Mouse (Mus musculus) erythroblast, embryonic 14.5 days (primary cell): ENCODE data around the gene Prpf3. TPM values are rescaled to one million over a fixed set of nuclear protein-coding genes. Genes with fewer than 3 reads are reported as not detected.
"Not testable (repeated sequence)": the region's sequence is repeated elsewhere in the genome, so short reads cannot be mapped to it uniquely, and the experiment has no call there.

ENCODE experiments used
- H3K27me3 ChIP-seq: 2 replicates; pipeline ENCODE4 v1.6.1; 2012; ENCODE audit warnings: inconsistent platforms; ENCODE audit not compliant: control insufficient read depth
- H3K36me3 ChIP-seq: 2 replicates; pipeline ENCODE4 v1.6.1; 2012; ENCODE audit warnings: mild to moderate bottlenecking, inconsistent platforms; ENCODE audit not compliant: control insufficient read depth
- H3K4me1 ChIP-seq: 2 replicates; pipeline ENCODE4 v1.6.1; 2012; ENCODE audit warnings: inconsistent platforms; ENCODE audit not compliant: control insufficient read depth
- H3K4me3 ChIP-seq: replicated peaks from 2 replicates; pipeline ENCODE3; 2012; ENCODE audit warnings: moderate library complexity, mild to moderate bottlenecking, inconsistent platforms
- H3K9me3 ChIP-seq: 2 replicates; pipeline ENCODE4 v1.6.1; 2012; ENCODE audit warnings: low read length, inconsistent platforms, mixed read lengths; ENCODE audit not compliant: control insufficient read depth
- GATA1 ChIP-seq: IDR thresholded peaks from 2 replicates; pipeline ENCODE4 v1.6.1; 2012; ENCODE audit warnings: low read length, inconsistent platforms, mixed read lengths
- TAL1 ChIP-seq: IDR thresholded peaks from 3 replicates; pipeline ENCODE4 v1.6.1; 2012; ENCODE audit warnings: low read length, inconsistent platforms, mixed read lengths
- polyA plus RNA-seq: library from polyadenylated mRNA; stranded (reverse); fragments of >175 nt; gene quantifications from 2 replicates; pipeline ENCODE4 v1.2.3, GENCODE M21; 2012

Gene Prpf3
- polyA plus RNA-seq, 1 experiment: 1.6 TPM

DNA sequence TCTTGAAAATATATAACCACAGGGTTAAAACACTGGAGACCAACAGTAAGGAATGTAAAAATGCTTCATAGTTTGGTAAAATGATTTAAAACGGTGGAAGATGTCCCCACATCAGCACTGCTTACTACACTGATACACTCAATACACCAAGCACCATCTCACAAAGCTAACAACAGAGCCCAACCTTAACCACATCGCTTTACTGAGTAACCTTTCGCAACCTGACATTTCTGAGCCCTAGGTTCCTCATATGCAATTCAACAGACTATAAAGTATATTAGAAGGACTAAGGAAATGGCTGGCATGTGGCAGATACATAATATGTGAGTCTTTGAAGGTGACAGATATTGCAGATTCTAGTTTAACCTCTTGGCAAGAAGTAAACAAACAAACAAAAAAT, 39.0 kb downstream of the Prpf3 start:
- Histone ChIP-seq H3K36me3 (peaks cover 19% of the 10 kb centered on the region), H3K9me3 (no peaks in the 10 kb centered on the region), H3K27me3 (no peaks in the 10 kb centered on the region), H3K4me1 (peaks cover 56% of the 10 kb centered on the region), H3K4me3 (peak overlapping the region; percentile 73)
- TF ChIP-seq GATA1 (no peak), TAL1 (no peak)

GRCm38 (mm10) chr3:95808384-95808783, 47.3 kb downstream of the Prpf3 start:
- peaks cover 43% of the 10 kb centered on the region for H3K36me3 ChIP-seq
- TF ChIP-seq TAL1 (no peak), GATA1 (no peak)
- no peak overlapping the region for H3K4me3 ChIP-seq
- H3K27me3 ChIP-seq: no peaks in the 10 kb centered on the region
- no peaks in the 10 kb centered on the region for H3K9me3 ChIP-seq
- H3K4me1 ChIP-seq: peaks cover 57% of the 10 kb centered on the region

- Histone ChIP-seq H3K36me3 (peaks cover 46% of the 10 kb centered on the region), H3K4me1 (peaks cover 62% of the 10 kb centered on the region)
- H3K9me3 ChIP-seq: not testable (repeated sequence)
Observed at GRCm38 (mm10) chr3:95807630-95808029, 48.1 kb downstream of the Prpf3 start.

GRCm38 (mm10) chr3:95806677-95807076, 49.0 kb downstream of the Prpf3 start:
- H3K4me3 ChIP-seq: no peak overlapping the region
- H3K9me3 ChIP-seq: no peaks in the 10 kb centered on the region
- peaks cover 47% of the 10 kb centered on the region for H3K36me3 ChIP-seq
- peaks cover 62% of the 10 kb centered on the region for H3K4me1 ChIP-seq
- no peaks in the 10 kb centered on the region for H3K27me3 ChIP-seq
- no peak for TF ChIP-seq TAL1
- TF ChIP-seq GATA1: no peak

More at GRCm38 (mm10) chr3:95807630-95808029, 48.1 kb downstream of the Prpf3 start:
- not testable (repeated sequence) for H3K27me3 ChIP-seq, H3K4me3 ChIP-seq

- peaks cover 54% of the 10 kb centered on the region for H3K36me3 ChIP-seq
- TF ChIP-seq TAL1: no peak
- TF ChIP-seq GATA1: no peak
- H3K4me3 ChIP-seq: no peak overlapping the region
- H3K27me3 ChIP-seq: no peaks in the 10 kb centered on the region
- H3K4me1 ChIP-seq: peaks cover 54% of the 10 kb centered on the region
- no peaks in the 10 kb centered on the region for H3K9me3 ChIP-seq
Observed at GRCm38 (mm10) chr3:95803851-95804250, 51.8 kb downstream of the Prpf3 start.

- H3K36me3 ChIP-seq: peaks cover 24% of the 10 kb centered on the region
- no peaks in the 10 kb centered on the region for H3K9me3 ChIP-seq
- H3K27me3 ChIP-seq: no peaks in the 10 kb centered on the region
- no peak overlapping the region for H3K4me3 ChIP-seq
- peaks cover 26% of the 10 kb centered on the region for H3K4me1 ChIP-seq
- no peak for TF ChIP-seq TAL1
- no peak for TF ChIP-seq GATA1
Observed at GRCm38 (mm10) chr3:95798756-95799155, 56.9 kb downstream of the Prpf3 start.

- TF ChIP-seq GATA1: no peak
- TF ChIP-seq TAL1: no peak
- Histone ChIP-seq H3K36me3 (peaks cover 2% of the 10 kb centered on the region), H3K9me3 (no peaks in the 10 kb centered on the region), H3K27me3 (no peaks in the 10 kb centered on the region), H3K4me1 (peaks cover 6% of the 10 kb centered on the region), H3K4me3 (no peak overlapping the region)
Observed at GRCm38 (mm10) chr3:95794299-95794698, 61.4 kb downstream of the Prpf3 start.

- TF ChIP-seq GATA1: no peak
- no peak for TF ChIP-seq TAL1
- Histone ChIP-seq H3K36me3 (peaks cover 6% of the 10 kb centered on the region), H3K4me1 (peaks cover 3% of the 10 kb centered on the region), H3K9me3 (no peaks in the 10 kb centered on the region), H3K4me3 (no peak overlapping the region), H3K27me3 (no peaks in the 10 kb centered on the region)
Observed at GRCm38 (mm10) chr3:95793662-95794061, 62.0 kb downstream of the Prpf3 start.

GRCm38 (mm10) chr3:95785501-95785900, 70.2 kb downstream of the Prpf3 start:
- TF ChIP-seq GATA1 (no peak), TAL1 (no peak)
- Histone ChIP-seq H3K36me3 (peaks cover 78% of the 10 kb centered on the region), H3K9me3 (no peaks in the 10 kb centered on the region), H3K4me3 (no peak overlapping the region), H3K27me3 (no peaks in the 10 kb centered on the region), H3K4me1 (no peaks in the 10 kb centered on the region)

Other genes with a start within 250 kb of the Prpf3 start
- gene Ensa, start 230.9 kb downstream of the Prpf3 start, polyA plus RNA-seq: 2.8 and 4.2 TPM in 2 replicates
- 31.1 and 36.9 TPM in 2 replicates for gene Mcl1, start 197.1 kb downstream of the Prpf3 start, polyA plus RNA-seq
- gene Adamtsl4, start 168.0 kb downstream of the Prpf3 start, polyA plus RNA-seq: 0.22 TPM in 1 of 2 replicates, not detected in the other
- 0.59 and 0.89 TPM in 2 replicates for gene Ecm1, start 116.3 kb downstream of the Prpf3 start, polyA plus RNA-seq
- 1.7 and 2.6 TPM in 2 replicates for gene Tars2, start 95.7 kb downstream of the Prpf3 start, polyA plus RNA-seq
- 0.52 and 0.66 TPM in 2 replicates for gene Rprd2, start 37.0 kb downstream of the Prpf3 start, polyA plus RNA-seq
- 17.3 and 50.1 TPM in 2 replicates for gene Mrps21, start 15.6 kb upstream of the Prpf3 start, polyA plus RNA-seq
- 0.05 and 0.33 TPM in 2 replicates for gene Ciart, start 26.4 kb upstream of the Prpf3 start, polyA plus RNA-seq
- gene BC028528, start 36.1 kb upstream of the Prpf3 start, polyA plus RNA-seq: not detected in 2 replicates
- 3.5 and 4.3 TPM in 2 replicates for gene Aph1a, start 38.1 kb upstream of the Prpf3 start, polyA plus RNA-seq
- not detected in 2 replicates for gene Car14, start 48.8 kb upstream of the Prpf3 start, polyA plus RNA-seq
- 32.3 and 36.6 TPM in 2 replicates for gene Anp32e, start 73.4 kb upstream of the Prpf3 start, polyA plus RNA-seq
- gene Plekho1, start 140.1 kb upstream of the Prpf3 start, polyA plus RNA-seq: 4.4 and 4.6 TPM in 2 replicates
- 1.3 and 1.7 TPM in 2 replicates for gene Vps45, start 202.6 kb upstream of the Prpf3 start, polyA plus RNA-seq
- gene Otud7b, start 248.6 kb upstream of the Prpf3 start, polyA plus RNA-seq: 0.93 and 1.3 TPM in 2 replicates